Mouse (Mus musculus): ENCODE results near the gene Gm49383. TPM values are rescaled to one million over a fixed set of nuclear protein-coding genes. Genes with fewer than 3 reads are reported as not detected.

Gm49383 gene
- polyA plus RNA-seq, 1 experiment from 2014 or later, result 10.2 TPM

DNA sequence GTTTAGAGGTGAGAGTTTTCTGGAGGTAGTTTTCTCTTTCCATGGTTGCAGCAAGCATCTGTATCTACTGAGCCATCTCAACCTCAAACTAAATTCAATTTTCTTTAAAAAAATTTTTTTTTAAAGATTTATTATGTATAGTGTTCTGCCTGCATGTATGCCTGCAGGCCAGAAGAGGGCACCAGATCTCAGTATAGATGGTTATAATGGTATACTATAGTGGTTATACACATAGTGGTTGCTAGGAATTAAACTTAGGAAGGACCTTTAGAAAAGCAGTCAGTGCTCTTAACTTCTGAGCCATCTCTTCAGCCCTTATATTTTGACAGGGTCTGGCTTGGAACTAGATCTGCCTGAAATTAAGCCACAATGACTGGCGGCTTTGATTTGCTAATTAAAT lies 6.4 kb downstream of the Gm49383 start:
- Histone ChIP-seq H3K27ac (ENCODE audit: low read depth) (no peak overlapping the region), H3K27me3 (ENCODE audit: insufficient read depth, low read length) (no peaks in the 10 kb centered on the region), H3K4me2 (ENCODE audit: low read depth, low read length) (no peak overlapping the region), H3K36me3 (replicated peaks; ENCODE audit: insufficient read depth, low read length) (peaks cover 10% of the 10 kb centered on the region), H3K4me1 (ENCODE audit: insufficient read depth) (peaks cover 15% of the 10 kb centered on the region), H3K4me3 (ENCODE audit: low read depth, low read length) (no peak overlapping the region), H3K9ac (replicated peaks) (no peak overlapping the region), H3K9me3 (ENCODE audit: low read length) (no peaks in the 10 kb centered on the region)
- ATAC-seq, result 0 out of 2 replicates have a peak, but pooled peaks have one; percentile 33
- 89% methylated on average over 1 of the region's 1 CpGs for WGBS (ENCODE audit: insufficient replicate concordance)
- DNase-seq, result no peak
- peak; percentile 58 for TF ChIP-seq CTCF (IDR thresholded peaks at IDR 0.05; ENCODE audit: low read depth)
- no peak for TF ChIP-seq EP300 (IDR thresholded peaks at IDR 0.05; ENCODE audit: low read depth)

DNA sequence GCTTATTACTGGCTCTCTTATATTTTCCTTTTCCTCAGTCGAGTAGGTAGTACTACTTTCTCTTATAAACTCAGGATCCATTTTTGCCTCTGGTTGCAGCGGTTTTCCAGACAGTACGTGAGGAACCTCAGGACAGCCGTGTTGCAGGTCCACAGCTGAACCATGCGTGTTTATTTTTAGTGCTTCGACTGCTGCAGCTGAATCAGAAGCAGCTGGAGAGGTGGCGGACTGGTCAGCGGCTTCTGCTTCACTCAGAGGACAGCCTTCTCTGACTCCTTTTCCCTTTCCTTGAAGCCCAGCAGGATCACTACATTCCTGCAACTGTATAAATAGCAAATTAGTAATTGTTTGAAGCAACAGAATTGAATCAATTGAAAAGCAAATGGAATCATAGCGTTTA lies 6.8 kb downstream of the Gm49383 start:
- peaks cover 16% of the 10 kb centered on the region for H3K4me1 ChIP-seq (ENCODE audit: insufficient read depth)
- H3K9ac ChIP-seq (replicated peaks), result no peak overlapping the region
- H3K9me3 ChIP-seq (ENCODE audit: low read length), result no peaks in the 10 kb centered on the region
- H3K27me3 ChIP-seq (ENCODE audit: insufficient read depth, low read length), result no peaks in the 10 kb centered on the region
- no peak overlapping the region for H3K4me3 ChIP-seq (ENCODE audit: low read depth, low read length)
- ATAC-seq (no peak), DNase-seq (no peak)
- WGBS (ENCODE audit: insufficient replicate concordance), result 89% methylated on average over 9 of the region's 9 CpGs
- peaks cover 10% of the 10 kb centered on the region for H3K36me3 ChIP-seq (replicated peaks; ENCODE audit: insufficient read depth, low read length)
- no peak overlapping the region for H3K4me2 ChIP-seq (ENCODE audit: low read depth, low read length)
- TF ChIP-seq CTCF (IDR thresholded peaks at IDR 0.05; ENCODE audit: low read depth) (no peak), EP300 (IDR thresholded peaks at IDR 0.05; ENCODE audit: low read depth) (no peak)
- H3K27ac ChIP-seq (ENCODE audit: low read depth), result no peak overlapping the region

DNA sequence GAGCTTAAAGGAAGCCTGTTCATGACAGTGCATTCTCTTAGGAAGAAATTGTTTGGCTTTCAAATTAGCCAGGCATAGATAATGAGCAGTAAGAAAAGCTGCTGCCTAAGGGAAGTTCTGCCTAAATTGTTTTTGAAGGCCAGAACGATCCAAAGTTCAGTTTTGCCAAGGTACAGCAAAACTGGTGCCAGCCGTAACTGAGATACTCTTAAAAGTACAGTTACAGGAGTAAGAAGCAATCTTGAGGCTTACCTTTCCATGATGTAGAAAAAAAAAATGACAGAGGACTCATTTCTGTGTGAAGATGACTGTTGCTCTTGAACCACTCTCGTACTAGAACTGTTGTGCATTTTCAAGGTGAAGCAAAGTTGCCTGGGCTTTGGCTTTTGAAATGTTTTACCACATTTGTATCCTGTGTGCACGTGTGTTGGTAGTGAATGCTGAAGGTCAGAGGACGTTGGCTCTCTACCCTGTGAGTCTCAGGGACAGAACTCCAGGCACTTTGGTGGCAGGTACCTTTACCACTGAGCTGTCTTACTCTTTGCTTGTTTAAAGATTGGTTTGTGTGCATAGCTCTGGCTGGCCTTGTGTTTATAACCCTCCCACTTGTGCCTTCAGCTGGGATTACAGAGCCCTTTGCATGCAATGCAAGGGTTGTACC lies 10.0 kb downstream of the Gm49383 start:
- Histone ChIP-seq H3K9me3 (ENCODE audit: low read length) (no peaks in the 10 kb centered on the region), H3K36me3 (replicated peaks; ENCODE audit: insufficient read depth, low read length) (peaks cover 13% of the 10 kb centered on the region), H3K4me3 (ENCODE audit: low read depth, low read length) (no peak overlapping the region), H3K9ac (replicated peaks) (peak overlapping the region; percentile 39; the same call in 1 of the 2 replicates), H3K4me1 (ENCODE audit: insufficient read depth) (peaks cover 20% of the 10 kb centered on the region), H3K27me3 (ENCODE audit: insufficient read depth, low read length) (no peaks in the 10 kb centered on the region), H3K4me2 (ENCODE audit: low read depth, low read length) (peak overlapping the region; percentile 20), H3K27ac (ENCODE audit: low read depth) (peak overlapping the region; percentile 66)
- ATAC-seq, result no peak
- DNase-seq, result peak; percentile 18
- TF ChIP-seq EP300 (IDR thresholded peaks at IDR 0.05; ENCODE audit: low read depth) (no peak), CTCF (IDR thresholded peaks at IDR 0.05; ENCODE audit: low read depth) (no peak)
- WGBS (ENCODE audit: insufficient replicate concordance), result 47% methylated on average over 5 of the region's 5 CpGs

DNA sequence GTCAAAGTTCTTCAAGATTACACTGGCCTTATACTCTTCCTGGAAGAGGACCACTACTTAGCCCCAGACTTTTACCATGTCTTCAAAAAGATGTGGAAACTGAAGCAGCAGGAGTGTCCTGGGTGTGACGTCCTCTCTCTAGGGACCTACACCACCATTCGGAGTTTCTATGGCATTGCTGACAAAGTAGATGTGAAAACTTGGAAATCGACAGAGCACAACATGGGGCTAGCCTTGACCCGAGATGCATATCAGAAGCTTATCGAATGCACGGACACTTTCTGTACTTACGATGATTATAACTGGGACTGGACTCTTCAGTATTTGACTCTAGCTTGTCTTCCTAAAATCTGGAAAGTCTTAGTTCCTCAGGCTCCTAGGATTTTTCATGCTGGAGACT lies 11.5 kb downstream of the Gm49383 start:
- no peaks in the 10 kb centered on the region for H3K27me3 ChIP-seq (ENCODE audit: insufficient read depth, low read length)
- peak overlapping the region; percentile 90 for H3K27ac ChIP-seq (ENCODE audit: low read depth)
- peak overlapping the region; percentile 92 for H3K4me2 ChIP-seq (ENCODE audit: low read depth, low read length)
- peak overlapping the region; percentile 82 for H3K4me3 ChIP-seq (ENCODE audit: low read depth, low read length)
- peaks cover 11% of the 10 kb centered on the region for H3K36me3 ChIP-seq (replicated peaks; ENCODE audit: insufficient read depth, low read length)
- DNase-seq, result no peak
- H3K9me3 ChIP-seq (ENCODE audit: low read length), result no peaks in the 10 kb centered on the region
- TF ChIP-seq CTCF (IDR thresholded peaks at IDR 0.05; ENCODE audit: low read depth) (no peak), EP300 (IDR thresholded peaks at IDR 0.05; ENCODE audit: low read depth) (no peak)
- H3K9ac ChIP-seq (replicated peaks), result peak overlapping the region; percentile 85
- 37% methylated on average over 7 of the region's 7 CpGs for WGBS (ENCODE audit: insufficient replicate concordance)
- no peak for ATAC-seq
- H3K4me1 ChIP-seq (ENCODE audit: insufficient read depth), result peaks cover 20% of the 10 kb centered on the region

DNA sequence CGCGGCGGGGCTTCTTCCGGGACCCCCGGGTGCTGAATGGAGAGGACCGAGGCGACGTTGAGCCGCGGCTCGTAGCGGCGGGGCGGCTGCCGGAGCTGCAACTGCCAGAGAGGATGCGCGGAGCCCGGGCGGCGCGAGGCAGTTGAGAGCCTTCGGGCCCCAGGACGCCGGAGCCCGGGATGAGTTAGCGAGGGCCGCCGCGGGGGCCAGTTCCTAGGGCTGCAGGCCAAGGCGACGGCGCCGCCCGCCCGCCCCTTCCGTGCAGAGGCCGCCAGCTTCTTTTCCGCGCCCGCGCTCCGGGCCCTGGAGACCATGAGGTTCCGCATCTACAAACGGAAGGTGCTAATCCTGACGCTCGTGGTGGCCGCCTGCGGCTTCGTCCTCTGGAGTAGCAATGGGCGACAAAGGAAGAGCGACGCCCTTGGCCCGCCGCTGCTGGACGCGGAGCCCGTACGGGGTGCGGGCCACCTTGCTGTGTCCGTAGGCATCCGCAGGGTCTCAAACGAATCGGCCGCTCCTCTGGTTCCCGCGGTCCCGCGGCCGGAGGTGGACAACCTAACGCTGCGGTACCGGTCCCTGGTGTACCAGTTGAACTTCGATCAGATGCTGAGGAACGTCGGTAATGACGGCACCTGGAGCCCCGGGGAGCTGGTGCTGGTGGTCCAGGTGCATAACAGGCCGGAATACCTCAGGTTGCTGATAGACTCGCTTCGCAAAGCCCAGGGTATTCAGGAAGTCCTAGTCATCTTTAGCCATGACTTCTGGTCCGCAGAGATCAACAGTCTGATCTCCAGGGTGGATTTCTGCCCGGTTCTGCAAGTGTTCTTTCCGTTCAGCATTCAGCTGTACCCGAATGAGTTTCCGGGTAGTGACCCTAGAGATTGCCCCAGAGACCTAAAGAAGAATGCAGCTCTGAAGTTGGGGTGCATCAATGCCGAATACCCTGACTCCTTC lies 12.3 kb downstream of the Gm49383 start:
- Histone ChIP-seq H3K36me3 (replicated peaks; ENCODE audit: insufficient read depth, low read length) (peaks cover 6% of the 10 kb centered on the region), H3K4me2 (ENCODE audit: low read depth, low read length) (peak overlapping the region; percentile 92), H3K27me3 (ENCODE audit: insufficient read depth, low read length) (no peaks in the 10 kb centered on the region), H3K4me1 (ENCODE audit: insufficient read depth) (peaks cover 20% of the 10 kb centered on the region), H3K4me3 (ENCODE audit: low read depth, low read length) (peak overlapping the region; percentile 82), H3K9ac (replicated peaks) (peak overlapping the region; percentile 85), H3K9me3 (ENCODE audit: low read length) (no peaks in the 10 kb centered on the region), H3K27ac (ENCODE audit: low read depth) (peak overlapping the region; percentile 90)
- ATAC-seq (peak; percentile 40), DNase-seq (peak; percentile 69)
- TF ChIP-seq EP300 (IDR thresholded peaks at IDR 0.05; ENCODE audit: low read depth) (no peak), CTCF (IDR thresholded peaks at IDR 0.05; ENCODE audit: low read depth) (no peak)
- under 1% methylated on average over 85 of the region's 86 CpGs for WGBS (ENCODE audit: insufficient replicate concordance)

Measured in liver, postnatal 0 days (tissue).